Mouse (Mus musculus): ENCODE measurements at regions not wholly inside any gene's neighbourhood (a gene's known extent, or its start where the extent isn't known, plus 50 kb on each side); places are given as distances from the start of the nearest gene placed in this dataset.

DNA sequence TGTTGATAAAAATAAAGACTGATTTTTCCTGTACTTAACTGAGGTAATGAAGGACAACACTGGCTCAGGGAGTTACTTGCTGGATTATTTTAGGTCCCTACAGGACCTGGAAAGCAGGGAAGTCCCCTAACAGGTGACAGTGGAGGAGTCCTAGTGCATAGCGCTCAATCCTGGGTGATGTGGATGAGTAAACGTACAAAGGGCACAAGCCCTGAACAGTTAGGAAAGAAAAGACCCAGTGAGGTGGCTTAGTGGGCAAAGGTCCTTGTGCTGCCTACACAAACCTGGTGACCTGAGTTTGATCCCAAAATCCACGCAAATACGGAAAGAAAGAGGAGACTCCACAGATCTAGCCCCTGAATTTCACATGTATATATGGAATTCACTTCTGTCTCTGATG lies 99.1 kb downstream of the Hes1 start:
- DNase-seq: no peak

- DNase-seq: no peak
Observed at GRCm38 (mm10) chr16:30165667-30166180, 101.5 kb downstream of the Hes1 start.

GRCm38 (mm10) chr16:30171381-30172079 lies 95.8 kb downstream of the Cpn2 start:
- peak; percentile 39 for DNase-seq

DNA sequence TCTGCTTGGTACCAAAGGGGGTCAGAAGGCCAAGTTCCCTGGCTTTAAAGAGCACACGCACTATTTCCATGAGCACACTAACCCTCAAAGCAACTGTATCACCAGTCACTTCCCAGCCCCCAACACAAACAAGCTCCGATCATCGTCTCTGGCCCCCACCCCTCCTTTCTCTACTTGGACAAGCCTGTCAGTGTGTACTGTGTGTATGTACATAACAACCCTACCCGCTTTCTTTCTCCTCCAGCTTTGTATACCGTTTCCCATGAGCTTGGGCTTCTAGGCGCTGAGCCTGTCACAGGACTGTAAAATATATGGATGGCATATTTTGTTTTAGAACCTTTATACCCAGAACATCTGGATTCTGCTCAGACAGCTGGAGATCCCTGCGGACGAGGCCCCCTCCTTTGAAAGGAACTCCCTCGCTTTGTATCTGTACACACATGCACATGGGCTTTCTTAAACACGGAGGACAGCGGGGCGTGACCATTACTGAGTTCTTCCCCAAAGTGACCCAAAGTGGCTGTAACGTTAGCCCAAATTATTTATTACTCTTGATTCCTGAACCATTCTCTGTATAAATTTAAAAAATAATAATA lies 95.1 kb downstream of the Cpn2 start:
- no peak for DNase-seq

GRCm38 (mm10) chr16:30172798-30173202 lies 94.5 kb downstream of the Cpn2 start:
- no peak for DNase-seq

DNA sequence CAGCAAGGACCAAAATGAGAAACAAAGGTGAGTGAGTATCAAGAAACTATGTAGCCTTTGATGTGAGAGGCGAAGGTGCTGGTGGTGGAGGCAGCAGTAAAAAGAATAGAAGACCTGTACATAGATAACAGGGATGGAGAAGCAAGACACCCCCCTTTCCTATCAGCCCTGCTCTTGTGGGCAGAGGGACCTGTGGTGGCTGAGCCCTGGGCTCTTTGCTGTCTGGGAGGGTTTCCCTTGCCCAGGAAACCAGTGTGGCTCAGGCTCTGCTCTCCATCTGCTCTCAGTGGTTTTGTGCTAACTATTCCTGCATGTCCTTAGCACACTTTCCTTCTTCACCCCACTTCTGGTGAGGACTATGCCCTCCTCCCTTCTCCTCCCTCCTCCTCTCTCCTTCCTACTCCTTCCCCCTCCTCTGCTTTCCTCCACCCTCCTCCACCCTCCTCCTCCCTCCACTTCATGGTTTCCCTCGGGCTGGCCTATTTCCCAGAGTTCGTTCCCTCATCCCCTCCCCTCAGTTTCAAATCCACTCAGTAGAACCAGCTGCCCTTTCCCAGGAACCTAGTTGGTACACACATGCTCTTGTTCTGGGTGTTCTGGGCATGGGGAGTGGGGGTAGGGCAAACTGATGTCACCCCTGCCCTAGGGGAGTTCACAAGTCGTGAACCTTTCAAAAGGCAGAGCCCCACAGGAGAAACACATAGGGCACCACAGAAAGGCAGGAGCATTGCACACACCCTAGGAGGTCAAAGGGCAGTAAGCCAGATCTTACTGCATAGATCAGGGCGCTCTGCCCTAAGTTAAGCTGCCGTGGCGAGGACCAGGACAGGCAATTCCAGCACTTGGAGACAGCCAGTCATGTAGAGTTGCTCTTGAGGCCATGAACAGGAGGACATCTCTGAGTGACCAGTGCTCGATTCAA lies 93.1 kb downstream of the Cpn2 start:
- DNase-seq: no peak

DNA sequence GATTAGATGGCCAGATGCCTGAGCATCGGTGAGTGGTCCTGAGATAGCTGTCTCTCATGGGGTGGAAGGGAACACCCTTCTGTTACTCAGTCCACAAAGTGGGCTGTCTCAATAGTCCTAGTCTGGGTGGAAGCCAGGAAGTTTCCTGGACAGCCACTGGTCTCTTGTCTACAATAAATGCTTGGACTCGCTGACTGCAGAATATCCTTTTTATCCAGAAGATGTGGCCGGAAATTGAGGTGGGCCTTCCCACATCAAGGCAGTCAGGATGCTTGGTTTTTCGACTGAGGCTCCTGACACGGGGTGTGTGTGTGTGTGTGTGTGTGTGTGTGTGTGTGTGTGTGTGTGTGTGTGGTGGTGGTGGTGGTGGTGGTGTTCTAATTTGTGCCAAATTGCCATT lies 91.0 kb downstream of the Cpn2 start:
- DNase-seq: no peak

GRCm38 (mm10) chr16:30177769-30178168 lies 89.5 kb downstream of the Cpn2 start:
- no peak for DNase-seq

GRCm38 (mm10) chr16:30178596-30178995 lies 88.7 kb downstream of the Cpn2 start:
- DNase-seq: no peak

DNA sequence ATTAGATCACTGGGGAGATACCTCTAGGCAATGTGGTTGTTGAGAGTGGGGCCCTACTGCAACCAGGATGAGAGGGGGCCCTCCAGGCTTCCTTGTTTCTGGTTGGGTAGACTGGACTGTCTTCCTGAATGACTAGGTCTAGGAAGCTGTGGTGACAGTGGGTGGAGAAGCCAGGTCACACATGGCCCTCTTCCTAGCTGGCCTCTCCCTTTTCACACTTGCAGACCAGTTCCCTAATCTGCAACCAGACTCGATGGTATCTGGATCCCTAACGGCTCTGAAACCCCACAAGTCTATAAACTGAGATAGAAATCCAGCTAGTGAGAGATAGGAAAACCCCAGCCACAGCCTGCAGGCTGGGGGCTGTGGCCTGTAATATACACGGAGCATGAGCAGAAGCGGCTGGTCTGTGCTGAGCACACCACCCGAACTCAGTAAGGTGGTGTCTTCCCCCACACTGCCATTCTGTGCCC lies 87.8 kb downstream of the Cpn2 start:
- DNase-seq: no peak

DNA sequence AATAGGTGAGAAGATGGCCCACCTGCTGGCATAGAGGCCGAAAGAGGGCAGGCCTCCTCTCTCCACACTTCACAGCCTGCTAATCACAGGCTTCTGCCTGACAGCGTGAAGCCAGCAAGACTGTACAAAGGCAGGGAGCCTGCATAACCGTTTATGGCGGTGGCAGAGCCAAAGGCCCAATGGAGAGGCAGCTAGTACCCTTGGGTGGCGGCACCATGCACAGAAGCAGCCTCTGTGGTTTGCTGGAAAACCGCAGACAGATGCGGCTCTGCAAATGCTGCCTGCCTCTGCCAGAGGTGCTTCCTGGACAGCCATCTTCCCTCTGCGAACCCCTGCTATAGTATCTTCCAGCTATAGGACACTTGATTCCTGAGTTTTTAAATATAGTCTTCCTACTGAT lies 86.2 kb downstream of the Cpn2 start:
- DNase-seq: no peak

- peak; percentile 38 for DNase-seq
Observed at GRCm38 (mm10) chr16:30184591-30185265, 82.6 kb downstream of the Cpn2 start.

DNA sequence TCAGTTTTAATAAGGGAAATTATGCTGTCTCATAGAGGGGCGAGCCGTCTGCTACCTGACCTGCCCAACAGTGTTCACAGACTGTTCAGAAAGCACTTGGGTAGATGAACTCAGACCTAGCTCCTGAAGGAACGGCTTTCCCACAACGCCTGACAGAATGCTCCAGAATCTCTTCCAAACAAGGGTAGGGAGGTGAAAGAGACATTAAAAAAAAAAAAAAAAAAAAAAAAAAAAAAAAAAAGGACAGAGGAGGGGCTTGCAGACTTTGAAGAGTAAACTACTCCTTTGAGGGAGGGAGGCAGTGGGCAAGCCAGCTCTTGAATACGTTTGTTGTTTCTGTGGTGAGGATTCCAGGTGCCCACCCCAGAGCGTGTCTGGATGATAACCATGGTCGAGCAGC lies 81.6 kb downstream of the Cpn2 start:
- DNase-seq: no peak

GRCm38 (mm10) chr16:30186201-30186700 lies 81.0 kb downstream of the Cpn2 start:
- DNase-seq: peak; percentile 29

DNA sequence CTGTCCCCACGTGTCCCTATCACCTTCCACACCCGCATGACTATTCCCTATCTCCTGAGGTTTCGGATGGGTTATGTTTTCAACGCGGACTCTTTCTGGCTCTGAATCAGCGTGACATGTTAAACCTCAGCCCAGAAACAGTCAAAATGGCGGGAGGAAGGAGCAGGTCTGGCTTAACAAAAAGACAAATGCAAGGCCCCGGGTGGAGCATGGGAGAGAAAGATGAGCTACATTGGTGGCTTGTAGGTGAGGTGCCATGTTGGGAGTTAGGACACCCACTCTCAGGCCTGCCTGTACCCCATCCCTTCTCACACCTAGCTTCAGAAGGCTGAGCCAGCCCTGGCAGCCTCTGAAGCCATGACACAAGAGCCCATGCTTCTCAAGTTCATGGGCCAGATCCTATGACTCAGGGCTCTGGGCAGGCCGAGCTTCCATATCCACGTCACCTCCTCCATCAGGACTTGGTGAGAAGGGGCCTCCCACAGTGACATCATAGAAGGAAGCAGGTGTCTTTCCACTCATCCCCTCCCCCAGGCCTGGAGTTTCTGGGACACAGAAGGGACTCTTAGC lies 80.5 kb downstream of the Cpn2 start:
- peak; percentile 41 for DNase-seq

GRCm38 (mm10) chr16:30187400-30187799 lies 79.9 kb downstream of the Cpn2 start:
- DNase-seq: no peak

DNA sequence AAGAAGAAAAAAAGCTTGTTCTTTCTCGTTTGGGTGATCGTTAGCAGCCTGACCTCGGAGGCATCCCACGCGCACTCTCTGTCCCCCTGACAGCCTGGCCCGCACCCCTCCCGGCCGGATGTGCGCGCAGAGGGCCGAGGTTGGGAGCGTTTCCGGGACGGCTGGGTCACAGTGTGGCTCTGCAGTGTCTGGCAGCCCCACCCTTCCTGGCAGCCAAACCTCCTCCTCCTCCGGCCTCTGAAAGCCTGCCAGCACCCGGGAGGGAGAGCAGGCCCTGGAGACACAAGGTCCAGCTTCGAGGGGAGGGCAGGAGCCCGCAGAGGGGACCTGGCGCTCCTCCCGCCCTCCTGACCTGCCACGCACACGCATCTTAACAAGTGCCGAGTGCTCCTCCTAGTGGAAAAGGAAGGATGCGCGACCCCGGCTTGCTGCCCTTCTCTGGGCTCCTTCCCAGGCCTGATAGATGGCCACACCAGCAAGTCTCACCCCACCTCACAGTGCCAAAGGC lies 79.3 kb downstream of the Cpn2 start:
- DNase-seq: peak; percentile 96

GRCm38 (mm10) chr16:30188769-30189430 lies 78.4 kb downstream of the Cpn2 start:
- DNase-seq: peak; percentile 82

DNA sequence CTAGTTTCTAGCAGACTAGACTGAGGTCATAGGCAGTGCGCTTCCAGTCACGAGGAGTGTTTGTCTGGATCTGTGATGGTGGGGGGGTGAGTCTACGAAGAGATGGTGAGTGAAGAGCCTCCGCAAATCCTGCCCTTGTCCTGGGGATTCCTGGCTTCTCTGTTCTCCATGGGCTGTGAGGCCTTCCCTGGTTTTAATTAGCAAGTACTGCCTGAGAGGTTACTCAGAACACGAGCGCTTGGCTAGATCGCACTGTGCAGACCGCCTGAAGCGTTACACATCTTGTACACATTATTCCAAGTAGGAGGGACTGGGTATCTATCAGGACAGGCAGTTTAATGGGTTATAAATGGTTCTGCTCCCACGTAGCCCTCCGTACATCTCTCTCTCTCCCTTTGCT lies 76.9 kb downstream of the Cpn2 start:
- DNase-seq: no peak

- peak; percentile 22 for DNase-seq
Observed at GRCm38 (mm10) chr16:30190935-30191514, 76.3 kb downstream of the Cpn2 start.
